Mouse (Mus musculus): ENCODE data around the gene Cisd1. TPM values are rescaled to one million over a fixed set of nuclear protein-coding genes. Genes with fewer than 3 reads are reported as not detected.

Gene Cisd1
- total and polyA plus RNA-seq, 3 experiments, result 81.8 to 111 (median 100) TPM

DNA sequence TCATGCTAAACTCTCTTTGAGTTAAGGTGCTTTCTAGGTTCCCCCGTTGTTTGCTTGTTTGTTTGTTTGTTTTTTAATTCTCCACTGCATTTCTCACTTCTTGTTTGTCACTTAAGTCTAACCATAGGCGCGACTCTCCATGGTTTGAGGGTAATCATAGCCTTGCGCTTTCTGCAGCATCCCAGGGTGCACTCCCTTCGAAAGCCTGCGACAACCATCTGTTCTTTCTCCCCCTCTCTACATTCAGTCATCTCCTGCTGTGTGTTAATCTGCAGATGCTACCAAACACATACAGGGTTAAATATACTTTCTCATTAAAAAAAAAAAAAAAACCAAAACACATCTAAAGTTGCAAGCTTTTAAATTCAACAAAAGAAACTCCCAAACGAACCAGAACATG lies 28.3 kb downstream of the Cisd1 start:
- Histone ChIP-seq H3K27me3 (replicated peaks) (no peaks in the 10 kb centered on the region), H3K27ac (ENCODE audit: insufficient read depth, low read depth) (no peak overlapping the region), H3K4me1 (ENCODE audit: control insufficient read depth in 1 of 2, insufficient read depth in 2 of 2) (0 out of 4 replicates have a peak, but pooled peaks cover 0 to 2% of the 10 kb centered on the region in 2 experiments), H3K4me2 (ENCODE audit: insufficient read depth, low read depth, poor library complexity, severe bottlenecking) (no peak overlapping the region), H3K36me3 (replicated peaks in 1 of 2; ENCODE audit: control insufficient read depth in 1 of 2, insufficient read depth in 1 of 2, low read length in 1 of 2) (no peaks in the 10 kb centered on the region), H3K9me3 (replicated peaks; ENCODE audit: low read length) (no peaks in the 10 kb centered on the region), H3K79me2 (replicated peaks; ENCODE audit: control insufficient read depth, extremely low read depth, insufficient read depth, poor library complexity, severe bottlenecking) (no peaks in the 10 kb centered on the region), H3K9ac (ENCODE audit: insufficient read depth, low read depth) (no peak overlapping the region), H3K4me3 (replicated peaks in 1 of 3; ENCODE audit: low read depth in 2 of 3, low read length in 2 of 3, poor library complexity in 1 of 3) (no peak overlapping the region)
- DNase-seq (ENCODE audit: extremely low read depth), result no peak
- TF ChIP-seq EP300 (IDR thresholded peaks at IDR 0.05; ENCODE audit: low read length) (no peak), HCFC1 (IDR thresholded peaks at IDR 0.05; ENCODE audit: low read depth, low read length) (no peak), IRF4 (IDR thresholded peaks at IDR 0.05; ENCODE audit: low read depth, low read length) (no peak), SIN3A (IDR thresholded peaks at IDR 0.05; ENCODE audit: low read length) (no peak), BHLHE40 (IDR thresholded peaks at IDR 0.05; ENCODE audit: low read depth, low read length) (no peak), SMC3 (IDR thresholded peaks at IDR 0.05; ENCODE audit: low read depth, low read length) (no peak), E2F4 (IDR thresholded peaks at IDR 0.05; ENCODE audit: insufficient replicate concordance, low read depth, low read length) (no peak)
- in situ Hi-C loops (cut with MboI; ENCODE audit: low pct_ligation_motif_present, low pct_unique_long_range_greater_than_20kb, low sequenced_read_pairs), result no loop called here
- dilution Hi-C loops (cut with MboI; ENCODE audit: extremely low pct_ligation_motif_present, extremely low pct_unique_long_range_greater_than_20kb, low sequenced_read_pairs), result no loop called here

- Histone ChIP-seq H3K4me2 (ENCODE audit: insufficient read depth, low read depth, poor library complexity, severe bottlenecking) (no peak overlapping the region), H3K27me3 (replicated peaks) (no peaks in the 10 kb centered on the region), H3K9ac (ENCODE audit: insufficient read depth, low read depth) (no peak overlapping the region), H3K36me3 (replicated peaks in 1 of 2; ENCODE audit: control insufficient read depth in 1 of 2, insufficient read depth in 1 of 2, low read length in 1 of 2) (no peaks in the 10 kb centered on the region), H3K4me3 (replicated peaks in 1 of 3; ENCODE audit: low read depth in 2 of 3, low read length in 2 of 3, poor library complexity in 1 of 3) (no peak overlapping the region), H3K9me3 (replicated peaks; ENCODE audit: low read length) (no peaks in the 10 kb centered on the region), H3K79me2 (replicated peaks; ENCODE audit: control insufficient read depth, extremely low read depth, insufficient read depth, poor library complexity, severe bottlenecking) (no peaks in the 10 kb centered on the region), H3K4me1 (ENCODE audit: control insufficient read depth in 1 of 2, insufficient read depth in 2 of 2) (0 out of 4 replicates have a peak, but pooled peaks cover 0 to under 1% of the 10 kb centered on the region in 2 experiments), H3K27ac (ENCODE audit: insufficient read depth, low read depth) (no peak overlapping the region)
- dilution Hi-C loops (cut with MboI; ENCODE audit: extremely low pct_ligation_motif_present, extremely low pct_unique_long_range_greater_than_20kb, low sequenced_read_pairs) (no loop called here), in situ Hi-C loops (cut with MboI; ENCODE audit: low pct_ligation_motif_present, low pct_unique_long_range_greater_than_20kb, low sequenced_read_pairs) (no loop called here)
- no peak for DNase-seq (ENCODE audit: extremely low read depth)
- TF ChIP-seq SIN3A (IDR thresholded peaks at IDR 0.05; ENCODE audit: low read length), result no peak
- no peak for TF ChIP-seq MAFK (IDR thresholded peaks at IDR 0.05; ENCODE audit: insufficient replicate concordance, low read length)
- no peak for TF ChIP-seq CHD1 (IDR thresholded peaks at IDR 0.05; ENCODE audit: low read depth, low read length)
- TF ChIP-seq ZKSCAN1 (IDR thresholded peaks at IDR 0.05; ENCODE audit: borderline replicate concordance, low read depth, low read length), result no peak
- TF ChIP-seq BHLHE40 (IDR thresholded peaks at IDR 0.05; ENCODE audit: low read depth, low read length), result no peak
- TF ChIP-seq EP300 (IDR thresholded peaks at IDR 0.05; ENCODE audit: low read length), result no peak
- no peak for TF ChIP-seq HCFC1 (IDR thresholded peaks at IDR 0.05; ENCODE audit: low read depth, low read length)
- TF ChIP-seq IRF4 (IDR thresholded peaks at IDR 0.05; ENCODE audit: low read depth, low read length), result no peak
- TF ChIP-seq JUND (conservative IDR thresholded peaks at IDR 0.05; ENCODE audit: low read depth, low read length), result no peak
- TF ChIP-seq JUN (IDR thresholded peaks at IDR 0.05; ENCODE audit: insufficient read depth, low read depth, low read length), result no peak
- no peak for TF ChIP-seq ZNF384 (IDR thresholded peaks at IDR 0.05; ENCODE audit: low read depth, low read length)
- TF ChIP-seq MAX (IDR thresholded peaks at IDR 0.05; ENCODE audit: low read length), result no peak
- TF ChIP-seq PAX5 (IDR thresholded peaks at IDR 0.05; ENCODE audit: low read length), result no peak
- TF ChIP-seq POLR2A (IDR thresholded peaks at IDR 0.05; ENCODE audit: low read depth, low read length), result no peak
- no peak for TF ChIP-seq TCF12 (IDR thresholded peaks at IDR 0.05; ENCODE audit: low read depth, low read length)
- no peak for TF ChIP-seq MAZ (IDR thresholded peaks at IDR 0.05; ENCODE audit: low read depth, low read length)
- no peak for TF ChIP-seq RAD21 (IDR thresholded peaks at IDR 0.05; ENCODE audit: low read depth, low read length)
- no peak for TF ChIP-seq NRF1 (IDR thresholded peaks at IDR 0.05; ENCODE audit: low read depth, low read length)
- no peak for TF ChIP-seq TBP (conservative IDR thresholded peaks at IDR 0.05; ENCODE audit: low read depth, low read length)
Measured at GRCm38 (mm10) chr10:71316056-71316455, 28.7 kb downstream of the Cisd1 start.

Measured in CH12.LX (cell line).